Mouse (Mus musculus): ENCODE measurements at regions not wholly inside any gene's neighbourhood (a gene's known extent, or its start where the extent isn't known, plus 50 kb on each side); places are given as distances from the start of the nearest gene placed in this dataset.

DNA sequence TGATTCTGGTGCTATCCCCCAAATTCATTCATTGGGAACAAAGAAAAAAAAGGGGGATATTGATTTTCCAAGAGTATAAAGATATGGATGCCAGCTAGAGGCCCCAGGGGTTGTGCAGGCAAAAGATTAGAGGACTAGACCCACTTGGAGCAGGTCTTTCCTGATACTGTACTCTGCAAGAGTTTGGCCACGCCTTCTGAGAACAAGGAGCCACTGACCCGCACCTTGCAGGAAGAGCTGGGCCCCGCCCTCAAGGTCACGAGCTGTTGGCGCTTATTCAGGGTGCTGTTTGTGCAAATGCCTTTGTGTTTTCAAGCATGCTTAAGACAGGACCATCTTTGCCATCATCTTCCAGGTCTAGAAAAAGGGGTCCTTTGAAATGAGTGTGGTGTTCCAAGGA, 54.5 kb upstream of the Slc7a1 start:
- no peak for DNase-seq (ENCODE audit: low read depth)

DNA sequence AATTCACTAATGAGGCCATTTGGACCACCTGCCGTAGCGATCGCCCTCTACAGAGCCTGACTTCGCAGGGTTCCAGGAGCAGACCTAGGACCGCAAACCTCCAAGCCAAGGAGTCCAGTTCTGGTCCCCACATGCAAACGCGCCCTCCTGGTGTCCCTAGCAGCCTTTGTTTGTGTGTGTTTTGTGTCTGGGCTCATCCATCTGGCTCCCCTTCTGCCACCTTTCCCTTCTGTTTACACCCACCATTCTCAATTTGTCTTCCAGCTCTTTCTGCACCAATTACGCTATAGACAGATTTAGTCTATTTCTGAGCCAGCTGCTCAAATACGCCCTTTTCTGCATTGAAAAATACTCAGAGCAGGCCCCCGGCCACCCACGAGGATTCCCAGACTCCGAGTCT, 54.1 kb upstream of the Slc7a1 start:
- DNase-seq (ENCODE audit: low read depth) = no peak

DNA sequence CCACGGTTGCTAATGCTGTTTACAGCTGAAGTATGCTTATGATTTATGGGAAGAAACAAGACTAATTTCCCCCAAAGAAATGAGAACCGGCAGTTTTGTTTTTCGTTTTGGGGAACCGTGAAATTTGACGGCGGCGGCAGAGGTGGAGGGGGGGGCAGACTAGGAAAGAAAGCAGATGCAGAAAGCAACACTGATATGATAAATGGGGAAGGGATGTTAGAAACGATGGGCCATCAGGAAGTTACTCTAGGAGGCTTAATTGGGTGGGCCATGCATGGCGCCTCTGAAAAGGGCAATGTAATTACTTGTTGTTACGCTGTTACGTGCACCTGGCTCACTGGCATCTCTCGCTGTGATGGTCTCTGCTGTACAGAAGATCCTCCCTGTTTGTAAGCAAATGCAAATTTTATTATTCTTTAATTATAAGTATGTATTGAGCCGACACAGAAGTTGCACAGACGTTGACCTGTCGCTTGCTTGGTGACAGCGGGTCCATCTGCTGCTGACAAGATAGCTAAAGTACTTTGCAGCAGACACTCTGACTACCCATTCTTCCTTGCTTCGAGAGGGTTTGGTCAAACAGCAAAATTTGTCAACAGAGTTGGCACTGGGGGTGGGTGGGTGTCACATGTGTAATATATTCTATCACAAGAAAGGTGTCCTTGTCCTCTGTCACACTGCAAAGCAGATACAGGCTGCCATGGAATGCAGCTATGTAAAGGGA, 53.4 kb upstream of the Slc7a1 start:
- DNase-seq (ENCODE audit: low read depth) = no peak

DNA sequence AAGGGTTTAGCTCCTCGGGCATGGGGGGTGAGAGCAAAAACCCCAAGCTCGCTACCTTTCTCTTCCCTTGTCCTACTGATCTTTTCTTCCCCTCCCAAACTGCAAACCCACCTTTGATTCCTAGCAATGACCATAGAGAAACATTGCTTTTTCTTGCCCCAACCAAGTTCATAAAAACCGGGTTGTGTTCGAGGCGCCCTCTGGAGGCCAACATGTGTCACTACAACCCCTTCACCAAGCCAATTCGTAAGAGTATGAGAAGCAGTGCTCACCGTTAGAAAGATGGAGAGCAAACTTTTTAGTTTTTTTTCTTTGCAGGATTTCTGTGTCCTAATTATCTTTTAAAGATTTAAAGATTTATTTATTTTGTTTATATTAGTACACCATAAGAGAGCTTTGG, 52.1 kb upstream of the Slc7a1 start:
- no peak for DNase-seq (ENCODE audit: low read depth)

DNA sequence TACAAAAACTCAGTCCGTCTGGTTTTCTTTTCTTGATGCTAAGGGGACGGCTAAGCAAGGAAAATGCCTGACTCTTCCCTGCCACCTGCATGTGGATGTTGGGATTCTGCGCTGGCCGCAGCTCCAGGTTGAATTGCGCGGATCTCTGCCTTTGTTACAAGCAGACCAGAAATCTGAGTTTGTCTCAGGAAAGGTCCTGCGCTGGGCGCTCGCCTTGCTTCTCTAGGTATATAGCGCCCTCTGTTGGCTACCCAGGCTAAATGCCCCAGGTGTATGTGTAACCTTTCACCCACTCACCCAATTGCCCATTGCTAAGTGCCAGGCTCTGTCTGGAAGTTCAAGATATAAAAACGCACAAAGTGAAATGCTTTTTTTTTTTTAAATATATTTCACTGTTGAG, 51.2 kb upstream of the Slc7a1 start:
- peak; percentile 33 for DNase-seq (ENCODE audit: low read depth)
